Mouse (Mus musculus) heart, embryonic 13.5 days (tissue): ENCODE measurements around the gene Hira. TPM values are rescaled to one million over a fixed set of nuclear protein-coding genes. Genes with fewer than 3 reads are reported as not detected.
"Not testable (repeated sequence)": the region's sequence is repeated elsewhere in the genome, so short reads cannot be mapped to it uniquely, and the experiment has no call there.

Experiments used
- ATAC-seq: fragments of 200-750 bp; cut with Nextera tagmentation; 2 replicates; pipeline ENCODE4 v1.8.0; 2017; ENCODE audit warnings: moderate TSS enrichment; ENCODE audit not compliant: insufficient number of reproducible peaks, low FRiP score, low TSS enrichment; ENCODE audit errors: extremely low read depth
- H3K27ac ChIP-seq: fragments of 300-500 bp; sonication (generic); replicated peaks from 2 replicates; pipeline ENCODE4 v1.5.1; 2015; ENCODE audit warnings: moderate library complexity, mild to moderate bottlenecking, inconsistent platforms
- H3K27me3 ChIP-seq: fragments of 300-500 bp; sonication (generic); replicated peaks from 2 replicates; pipeline ENCODE4 v1.6.1; 2015; ENCODE audit warnings: mild to moderate bottlenecking, inconsistent platforms
- H3K36me3 ChIP-seq: fragments of 300-500 bp; sonication (generic); 2 replicates; pipeline ENCODE4 v1.6.1; 2015; ENCODE audit warnings: mild to moderate bottlenecking, inconsistent platforms
- H3K4me1 ChIP-seq: fragments of 300-500 bp; sonication (generic); 2 replicates; pipeline ENCODE4 v1.6.1; 2015; ENCODE audit warnings: inconsistent platforms
- H3K4me2 ChIP-seq: fragments of 300-500 bp; sonication (generic); 2 replicates; pipeline ENCODE4 v1.6.1; 2015; ENCODE audit warnings: inconsistent platforms, mild to moderate bottlenecking, moderate library complexity
- H3K4me3 ChIP-seq: fragments of 300-500 bp; sonication (generic); 2 replicates; pipeline ENCODE4 v1.5.1; 2015; ENCODE audit warnings: moderate library complexity, mild to moderate bottlenecking, inconsistent platforms
- H3K9ac ChIP-seq: fragments of 300-500 bp; sonication (generic); 2 replicates; pipeline ENCODE4 v1.6.1; 2015; ENCODE audit warnings: inconsistent platforms, mild to moderate bottlenecking, moderate library complexity
- H3K9me3 ChIP-seq: fragments of 300-500 bp; sonication (generic); 2 replicates; pipeline ENCODE4 v1.6.1; 2016; ENCODE audit warnings: inconsistent platforms
- WGBS: fragments of 180-500 bp; shearing (Covaris S2); methylation state at CpG from one replicate; pipeline ENCODE4 v1.1.7; 2015; ENCODE audit warnings: mixed read lengths; 5-methylcytosine and 5-hydroxymethylcytosine counted together
- polyA plus RNA-seq: library from polyadenylated mRNA; unstranded; fragments of >200 nt; fragmentation: Nextera tagmentation; extraction: Ambion mirVana; gene quantifications from 2 replicates; pipeline ENCODE4 v1.2.1, GENCODE M21; 2015

The Hira gene
- polyA plus RNA-seq, 1 experiment from 2014 or later, result 11.0 TPM

DNA sequence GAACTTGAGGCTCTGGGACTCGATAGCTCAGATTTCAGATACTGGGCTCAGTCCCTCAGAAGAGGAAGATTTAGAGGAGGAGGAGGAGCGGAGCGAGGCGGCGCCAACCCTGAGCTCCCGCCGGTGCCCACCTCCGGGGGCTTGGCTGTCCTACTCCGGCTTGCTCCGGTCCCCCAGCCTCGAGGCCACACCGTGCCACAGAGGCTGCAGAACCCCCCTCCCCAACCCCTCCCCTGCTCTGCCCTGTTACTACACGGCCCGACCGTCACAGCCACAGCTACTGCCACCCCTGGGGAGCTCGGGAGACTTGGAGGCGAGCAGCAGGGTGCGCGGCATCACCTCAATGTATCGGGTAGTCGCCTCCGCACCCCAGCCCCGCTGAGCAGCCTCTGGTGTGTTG is 99.5 kb downstream of the Hira start:
- H3K4me2 ChIP-seq, result peak overlapping the region; percentile 40
- ATAC-seq, result no peak
- 63% methylated on average over 21 of the region's 23 CpGs for WGBS

DNA sequence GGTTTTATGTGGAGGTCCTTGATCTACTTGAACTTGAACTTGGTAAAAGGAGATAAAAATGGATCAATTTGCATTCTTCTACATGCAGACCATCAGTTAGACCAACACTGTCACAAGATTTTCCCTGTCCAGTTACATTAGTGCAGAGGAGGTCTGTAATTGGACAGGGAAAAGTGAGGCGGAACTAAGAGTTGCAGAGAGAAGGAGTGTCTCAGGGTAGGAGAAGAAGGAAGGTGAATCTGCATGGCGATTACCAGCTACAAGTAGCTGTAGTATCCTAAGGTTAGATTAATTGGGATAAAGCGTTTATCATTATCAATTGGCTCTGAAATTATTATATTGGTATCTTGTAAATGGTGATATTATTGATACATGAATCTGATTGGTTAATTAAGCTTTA is 109.5 kb downstream of the Hira start:
- H3K4me1 ChIP-seq, result no peaks in the 10 kb centered on the region
- ATAC-seq, result no peak
- no peaks in the 10 kb centered on the region for H3K9me3 ChIP-seq
- H3K36me3 ChIP-seq, result no peaks in the 10 kb centered on the region
- no peak overlapping the region for H3K27ac ChIP-seq
- 78% methylated on average over 3 of the region's 3 CpGs for WGBS
- H3K4me3 ChIP-seq, result no peak overlapping the region
- no peak overlapping the region for H3K9ac ChIP-seq
- no peaks in the 10 kb centered on the region for H3K27me3 ChIP-seq
- no peak overlapping the region for H3K4me2 ChIP-seq

More for the DNA sequence above, 99.5 kb downstream of the Hira start:
- Histone ChIP-seq H3K9ac (no peak overlapping the region), H3K27ac (no peak overlapping the region), H3K4me3 (peak overlapping the region; percentile 16), H3K4me1 (peaks cover 17% of the 10 kb centered on the region), H3K27me3 (no peaks in the 10 kb centered on the region), H3K9me3 (peaks cover 3% of the 10 kb centered on the region; the same call in 1 of the 2 replicates), H3K36me3 (peaks cover 9% of the 10 kb centered on the region; the same call in 1 of the 2 replicates)

DNA sequence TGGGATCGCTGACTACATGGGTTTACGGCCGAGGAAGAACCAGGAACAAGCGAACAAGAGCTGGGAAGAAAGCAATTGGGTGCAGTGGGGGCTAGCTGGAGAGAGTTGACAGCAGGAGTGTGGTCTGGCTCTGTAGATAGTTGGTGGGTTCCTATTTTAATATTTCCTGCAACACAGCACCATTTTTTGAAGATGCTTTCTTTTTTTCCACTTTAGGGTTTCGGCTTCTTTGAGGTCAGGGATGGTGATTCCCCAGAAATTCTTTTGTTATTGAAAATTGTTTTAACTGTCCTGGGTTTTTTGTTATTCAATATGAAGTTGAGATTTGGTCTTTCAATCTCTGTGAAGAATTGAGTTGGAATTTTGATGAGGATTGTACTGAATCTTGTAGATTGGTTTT is 110.0 kb downstream of the Hira start:
- H3K4me1 ChIP-seq, result no peaks in the 10 kb centered on the region
- no peak overlapping the region for H3K4me3 ChIP-seq
- no peak overlapping the region for H3K4me2 ChIP-seq
- no peaks in the 10 kb centered on the region for H3K27me3 ChIP-seq
- no peaks in the 10 kb centered on the region for H3K36me3 ChIP-seq
- no peak overlapping the region for H3K9ac ChIP-seq
- WGBS, result 89% methylated on average over 5 of the region's 5 CpGs
- no peaks in the 10 kb centered on the region for H3K9me3 ChIP-seq
- no peak for ATAC-seq
- H3K27ac ChIP-seq, result no peak overlapping the region

DNA sequence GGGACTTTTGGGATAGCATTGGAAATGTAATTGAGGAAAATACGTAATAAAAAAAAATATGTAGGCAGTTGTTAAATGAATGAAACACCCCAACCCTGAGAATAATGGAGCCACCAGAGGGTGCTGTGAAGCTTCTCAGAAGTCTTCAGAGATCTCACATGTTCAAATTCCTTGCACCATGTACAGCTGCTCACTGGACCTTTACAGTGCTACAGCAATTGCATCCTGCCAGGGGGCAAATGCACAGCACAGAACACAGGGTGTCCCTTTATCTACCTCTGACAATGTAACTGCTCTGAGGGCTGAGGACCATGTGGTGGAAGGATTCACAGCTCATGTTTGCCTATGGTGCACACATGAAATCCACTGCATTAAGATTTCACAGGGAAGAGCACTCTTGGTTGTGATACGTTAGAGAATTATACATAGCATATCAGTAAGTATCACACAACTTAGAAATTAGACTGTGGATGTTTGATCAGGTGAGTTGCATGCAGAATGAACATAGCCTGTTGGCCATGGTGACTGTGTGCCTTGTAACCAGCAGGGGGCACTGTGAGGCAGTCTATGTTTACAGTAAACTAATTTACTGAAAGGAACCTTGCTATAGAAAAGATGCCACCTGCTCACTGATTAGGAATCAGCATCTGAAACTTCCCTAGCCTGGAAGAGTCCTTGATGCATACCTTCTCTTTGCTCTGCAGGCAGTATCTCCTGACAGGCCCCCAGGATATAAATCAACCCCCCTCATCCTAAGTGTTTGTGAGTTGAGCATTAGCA is 126.0 kb downstream of the Hira start:
- not testable (repeated sequence) for H3K4me3 ChIP-seq, H3K27me3 ChIP-seq, H3K36me3 ChIP-seq, H3K27ac ChIP-seq, ATAC-seq, H3K9me3 ChIP-seq, H3K9ac ChIP-seq, H3K4me2 ChIP-seq, H3K4me1 ChIP-seq
- 20% methylated on average over 2 of the region's 2 CpGs for WGBS

DNA sequence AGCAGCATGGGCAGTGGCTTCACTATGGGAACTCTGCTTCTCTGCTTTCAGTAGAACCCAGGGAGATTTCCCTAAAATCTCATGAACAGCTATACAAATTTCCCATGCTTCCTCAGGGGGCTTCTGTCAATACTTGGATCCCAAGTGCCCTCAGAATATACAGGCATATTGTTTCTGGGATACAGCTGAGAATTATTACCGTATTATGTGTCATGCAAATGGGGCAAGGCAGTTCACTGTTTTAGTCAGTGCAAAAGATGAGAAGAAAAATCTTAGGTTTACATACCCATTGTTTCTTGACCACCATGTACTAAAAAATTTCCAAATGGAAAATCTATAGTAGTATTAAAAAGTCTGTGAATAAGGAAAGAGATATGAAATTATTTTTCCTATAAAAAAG is 126.9 kb downstream of the Hira start:
- Histone ChIP-seq H3K9ac (no peak overlapping the region), H3K4me2 (no peak overlapping the region), H3K4me3 (no peak overlapping the region), H3K27ac (no peak overlapping the region), H3K9me3 (no peaks in the 10 kb centered on the region), H3K36me3 (no peaks in the 10 kb centered on the region), H3K4me1 (no peaks in the 10 kb centered on the region), H3K27me3 (no peaks in the 10 kb centered on the region)
- no peak for ATAC-seq
- WGBS, result 74% methylated on average over 1 of the region's 1 CpGs

DNA sequence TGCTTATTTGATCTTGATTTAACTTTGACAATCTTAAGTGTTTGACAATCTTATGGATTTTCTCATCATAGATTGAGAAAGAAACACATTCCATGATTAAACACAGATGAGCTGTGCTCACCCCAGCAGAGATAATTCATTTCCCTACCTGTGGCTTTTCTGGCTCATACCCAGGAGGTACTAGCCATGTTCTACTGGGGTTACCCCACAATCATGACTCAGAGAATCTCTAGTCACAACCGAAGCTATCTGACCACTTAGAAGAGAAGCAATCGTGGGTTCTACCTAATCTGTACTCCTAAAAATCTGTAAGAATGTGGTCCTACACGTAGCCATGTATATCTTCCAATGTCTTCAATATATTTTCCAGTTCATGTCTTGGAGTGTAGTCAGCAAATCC is 128.5 kb downstream of the Hira start:
- no peaks in the 10 kb centered on the region for H3K27me3 ChIP-seq
- ATAC-seq, result no peak
- WGBS, result 66% methylated on average over 3 of the region's 3 CpGs
- H3K4me2 ChIP-seq, result no peak overlapping the region
- H3K27ac ChIP-seq, result no peak overlapping the region
- no peaks in the 10 kb centered on the region for H3K9me3 ChIP-seq
- H3K9ac ChIP-seq, result no peak overlapping the region
- no peak overlapping the region for H3K4me3 ChIP-seq
- no peaks in the 10 kb centered on the region for H3K36me3 ChIP-seq
- H3K4me1 ChIP-seq, result no peaks in the 10 kb centered on the region

DNA sequence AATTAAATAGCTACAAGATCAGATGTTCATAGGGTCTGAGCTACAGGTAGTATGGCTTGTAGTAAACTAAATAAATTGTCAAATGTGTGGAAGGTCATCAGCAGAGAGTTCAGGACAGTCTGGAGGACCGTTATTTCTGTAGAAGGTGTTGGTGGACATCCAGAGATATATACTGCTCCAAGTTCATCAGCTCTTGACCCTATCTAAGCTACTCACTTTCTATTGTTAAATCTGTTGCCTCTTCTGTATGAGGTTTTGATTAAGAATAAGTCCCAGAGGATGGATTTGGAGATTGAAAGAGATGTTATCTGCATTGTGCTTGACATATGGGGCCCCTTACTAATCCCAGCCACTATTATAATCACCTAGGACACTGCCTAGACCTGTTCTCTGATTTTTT is 129.9 kb downstream of the Hira start:
- H3K4me1 ChIP-seq, result no peaks in the 10 kb centered on the region
- WGBS, result 65% methylated on average over 1 of the region's 1 CpGs
- no peak overlapping the region for H3K4me3 ChIP-seq
- H3K36me3 ChIP-seq, result no peaks in the 10 kb centered on the region
- no peaks in the 10 kb centered on the region for H3K27me3 ChIP-seq
- H3K4me2 ChIP-seq, result no peak overlapping the region
- no peaks in the 10 kb centered on the region for H3K9me3 ChIP-seq
- no peak for ATAC-seq
- no peak overlapping the region for H3K27ac ChIP-seq
- no peak overlapping the region for H3K9ac ChIP-seq

DNA sequence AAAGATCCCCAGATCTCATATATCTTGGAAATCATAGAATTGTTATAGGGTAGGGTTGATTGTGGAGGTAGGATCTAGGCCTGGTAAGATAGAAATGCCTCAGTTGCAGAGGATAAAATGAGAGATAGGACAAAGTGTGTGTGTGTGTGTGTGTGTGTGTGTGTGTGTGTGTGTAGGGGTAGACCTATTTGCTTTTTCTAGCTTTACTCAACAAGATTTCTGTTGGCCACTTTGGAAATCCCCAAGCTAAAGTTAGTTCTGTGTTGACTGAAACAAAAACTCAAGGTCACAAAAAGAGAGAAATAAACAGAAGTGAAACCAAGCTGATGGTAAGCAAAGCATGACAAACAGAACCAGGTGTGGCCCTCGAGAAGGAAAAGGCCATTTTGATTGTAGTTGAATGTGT is 130.4 kb downstream of the Hira start:
- not testable (repeated sequence) for H3K27me3 ChIP-seq, H3K4me3 ChIP-seq, H3K4me2 ChIP-seq, ATAC-seq, H3K36me3 ChIP-seq, H3K9ac ChIP-seq, H3K27ac ChIP-seq, H3K4me1 ChIP-seq, H3K9me3 ChIP-seq
- WGBS, result 41% methylated on average over 1 of the region's 1 CpGs

DNA sequence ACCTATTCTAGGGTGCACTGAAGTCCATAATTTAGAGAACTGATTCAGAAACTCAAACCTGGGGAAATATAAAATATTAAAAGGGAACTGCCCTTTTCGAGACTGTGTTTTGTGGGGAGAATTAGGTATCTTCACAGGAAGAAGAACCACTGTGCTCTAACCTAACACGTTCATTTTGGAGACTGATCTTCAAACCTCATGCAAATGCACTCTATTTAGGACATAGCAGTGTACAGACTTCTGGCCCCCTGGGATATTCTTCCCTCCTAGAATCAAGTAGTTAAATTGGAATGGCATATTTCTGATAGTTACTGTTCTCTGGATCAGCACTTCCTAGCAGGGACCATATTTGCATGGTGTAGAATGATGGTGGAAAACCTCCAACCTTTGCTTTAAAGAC is 133.9 kb downstream of the Hira start:
- Histone ChIP-seq H3K4me2 (no peak overlapping the region), H3K27me3 (no peaks in the 10 kb centered on the region), H3K27ac (no peak overlapping the region), H3K4me1 (no peaks in the 10 kb centered on the region), H3K4me3 (no peak overlapping the region), H3K36me3 (no peaks in the 10 kb centered on the region), H3K9me3 (no peaks in the 10 kb centered on the region), H3K9ac (no peak overlapping the region)
- no peak for ATAC-seq
- WGBS, result 54% methylated on average over 2 of the region's 2 CpGs

DNA sequence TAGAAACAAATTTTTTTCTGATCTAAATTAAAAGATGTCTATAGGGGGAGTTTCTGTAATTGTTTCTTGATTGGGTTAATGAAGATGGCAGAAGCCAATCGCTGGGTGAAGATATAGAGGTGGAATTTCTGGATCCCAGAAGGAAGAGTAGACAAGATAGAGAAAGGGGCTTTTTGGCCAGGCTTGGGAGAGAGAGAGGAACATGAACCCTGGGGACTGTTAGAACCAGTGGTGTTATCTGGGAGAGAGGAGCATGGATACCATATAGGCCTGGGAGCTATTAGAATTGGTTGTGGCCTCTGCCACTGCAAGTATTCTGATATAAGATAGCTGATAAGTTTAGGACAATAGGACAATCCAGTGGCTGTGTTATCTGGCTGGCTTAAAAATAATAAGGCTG is 136.7 kb downstream of the Hira start:
- WGBS, result 67% methylated on average over 1 of the region's 1 CpGs
- no peaks in the 10 kb centered on the region for H3K27me3 ChIP-seq
- ATAC-seq, result no peak

DNA sequence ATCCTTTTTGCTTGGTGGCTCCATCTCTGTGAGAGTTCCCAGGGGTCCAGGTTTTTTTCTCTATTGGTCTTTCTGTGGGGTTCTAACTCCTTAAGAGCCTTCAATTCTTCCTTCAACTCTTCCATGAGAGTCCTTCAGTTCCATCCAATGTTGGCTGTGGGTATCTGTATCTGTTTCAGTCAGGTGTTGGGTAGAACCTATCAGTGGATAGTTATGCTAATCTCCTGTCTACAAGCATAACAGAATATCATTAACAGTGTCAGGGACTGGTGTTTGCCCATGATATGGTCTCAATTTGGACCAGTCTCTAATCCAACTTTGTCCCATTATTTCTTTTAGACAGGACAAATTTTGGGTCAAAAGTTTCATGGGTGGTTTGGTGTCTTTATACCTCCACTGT is 137.8 kb downstream of the Hira start:
- Histone ChIP-seq H3K9ac (no peak overlapping the region), H3K27ac (no peak overlapping the region), H3K9me3 (no peaks in the 10 kb centered on the region), H3K27me3 (no peaks in the 10 kb centered on the region), H3K4me2 (no peak overlapping the region), H3K4me3 (no peak overlapping the region), H3K36me3 (no peaks in the 10 kb centered on the region), H3K4me1 (no peaks in the 10 kb centered on the region)
- no peak for ATAC-seq

More for the DNA sequence above, 136.7 kb downstream of the Hira start:
- Histone ChIP-seq H3K4me3 (no peak overlapping the region), H3K9ac (no peak overlapping the region), H3K9me3 (no peaks in the 10 kb centered on the region), H3K4me1 (no peaks in the 10 kb centered on the region), H3K36me3 (no peaks in the 10 kb centered on the region), H3K27ac (no peak overlapping the region), H3K4me2 (no peak overlapping the region)
